Mouse (Mus musculus): ENCODE data around the gene Pola1.
A peak's percentile ranks its signal among the peaks of the same experiment; 100 is the strongest.

Pola1 gene

GRCm38 (mm10) chrX:93631657-93632449 is at the start of gene Pola1:
TSS of gene Pola1 (minus strand) at chrX:93632155.
- peak; percentile 74 for DNase-seq

DNA sequence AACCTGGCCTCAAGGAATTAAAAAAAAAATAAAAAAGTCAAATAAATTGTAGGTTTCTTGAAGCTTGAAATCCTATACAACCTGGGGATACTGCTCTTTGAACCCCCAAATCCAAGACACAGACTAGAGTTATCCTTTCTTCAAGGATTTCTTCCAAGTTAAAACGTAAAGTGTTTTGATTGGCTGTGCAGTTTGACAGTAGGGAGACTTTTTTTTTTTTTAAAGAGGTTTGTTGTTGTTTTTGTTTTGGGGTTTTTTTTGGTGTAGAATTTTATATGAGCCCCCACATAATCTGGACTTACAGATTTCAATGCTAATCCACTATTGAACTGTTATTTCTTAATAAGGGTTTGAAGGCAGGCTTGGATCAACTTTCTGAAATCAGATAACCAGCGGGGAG is 44.3 kb upstream of the Pola1 start:
- DNase-seq = no peak

DNA sequence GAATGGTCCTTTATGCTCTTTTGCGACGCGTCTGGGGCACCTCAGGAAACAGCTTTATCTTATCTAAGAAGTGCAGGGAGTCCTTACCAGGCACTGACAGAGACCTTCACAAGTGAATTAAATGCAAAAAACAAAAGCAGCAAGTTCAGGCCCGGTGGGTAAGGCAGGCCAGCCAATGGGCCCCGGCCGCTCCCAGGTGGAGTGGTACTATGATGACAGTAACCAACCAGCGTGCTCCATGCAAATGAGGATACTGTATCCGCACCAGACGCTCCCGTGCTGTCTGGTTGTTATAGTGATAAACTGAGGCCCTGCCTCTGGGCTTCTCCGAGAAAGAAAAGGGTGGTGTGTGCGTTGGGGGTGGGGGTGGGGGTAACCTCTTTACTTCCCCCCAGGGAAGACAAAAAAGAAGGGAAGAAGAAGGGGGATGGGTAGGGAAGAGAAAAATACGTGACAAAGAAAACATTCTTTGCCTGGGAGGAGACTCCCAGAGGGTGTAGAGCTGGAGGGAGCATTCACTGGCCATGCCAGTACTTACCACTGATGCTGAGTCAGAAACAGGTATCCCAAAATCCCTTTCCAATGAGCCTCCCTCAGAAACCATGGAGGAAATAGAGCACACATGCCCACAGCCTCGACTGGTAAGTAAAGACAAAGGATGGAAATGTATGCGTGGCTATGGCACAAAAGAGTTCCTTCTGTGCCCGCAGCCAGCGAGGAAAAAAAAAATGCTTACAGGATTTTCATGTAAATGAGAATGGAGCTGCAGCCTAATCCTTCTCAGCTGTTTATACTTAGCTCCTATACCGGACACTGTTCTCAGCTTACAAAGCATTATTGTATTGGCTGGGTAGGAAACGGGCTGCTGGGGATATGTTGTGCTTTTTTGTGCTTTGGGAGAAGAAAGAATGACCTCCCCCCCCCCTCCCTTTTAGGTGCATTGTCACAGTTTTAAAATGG is 43.2 kb upstream of the Pola1 start:
- peak; percentile 52 for DNase-seq

DNA sequence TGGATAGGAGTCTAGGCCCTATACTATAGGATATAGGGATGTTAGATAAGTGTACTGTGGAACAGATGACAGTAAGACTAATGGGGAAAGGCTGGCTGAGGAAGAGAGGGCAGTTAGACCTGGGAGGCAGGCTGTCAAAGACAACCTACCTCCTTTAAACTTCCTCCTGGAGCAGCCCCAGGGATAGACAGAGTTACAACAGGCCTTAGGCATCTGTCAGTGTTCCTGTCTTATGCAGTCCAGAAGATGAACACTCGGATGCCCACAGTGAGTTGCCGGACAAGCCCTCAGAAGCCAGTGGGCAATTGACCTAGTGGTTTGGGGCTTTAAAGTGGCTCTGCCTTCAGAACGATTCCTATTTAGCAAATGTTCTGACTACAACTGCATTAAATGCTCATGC is 42.5 kb upstream of the Pola1 start:
- DNase-seq = no peak

DNA sequence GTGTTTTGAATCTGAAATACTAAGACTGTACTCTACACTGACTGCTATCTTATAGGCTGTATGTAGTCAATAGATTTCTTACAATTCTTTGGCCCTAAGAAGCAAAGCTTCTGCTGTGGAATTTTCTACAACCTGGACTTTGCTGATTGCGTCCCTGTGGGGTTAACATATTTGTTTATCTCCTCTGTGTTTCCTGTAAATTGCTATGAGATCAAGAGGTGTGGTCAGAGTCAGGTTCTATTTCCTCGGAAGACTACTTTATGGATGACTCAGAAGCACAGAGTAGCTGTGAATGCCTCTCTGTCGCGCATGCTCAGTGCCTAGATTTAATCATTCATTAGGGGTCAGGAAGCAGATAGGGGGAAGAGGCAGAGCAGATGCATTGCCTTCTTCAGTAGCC is 32.8 kb upstream of the Pola1 start:
- DNase-seq = no peak

DNA sequence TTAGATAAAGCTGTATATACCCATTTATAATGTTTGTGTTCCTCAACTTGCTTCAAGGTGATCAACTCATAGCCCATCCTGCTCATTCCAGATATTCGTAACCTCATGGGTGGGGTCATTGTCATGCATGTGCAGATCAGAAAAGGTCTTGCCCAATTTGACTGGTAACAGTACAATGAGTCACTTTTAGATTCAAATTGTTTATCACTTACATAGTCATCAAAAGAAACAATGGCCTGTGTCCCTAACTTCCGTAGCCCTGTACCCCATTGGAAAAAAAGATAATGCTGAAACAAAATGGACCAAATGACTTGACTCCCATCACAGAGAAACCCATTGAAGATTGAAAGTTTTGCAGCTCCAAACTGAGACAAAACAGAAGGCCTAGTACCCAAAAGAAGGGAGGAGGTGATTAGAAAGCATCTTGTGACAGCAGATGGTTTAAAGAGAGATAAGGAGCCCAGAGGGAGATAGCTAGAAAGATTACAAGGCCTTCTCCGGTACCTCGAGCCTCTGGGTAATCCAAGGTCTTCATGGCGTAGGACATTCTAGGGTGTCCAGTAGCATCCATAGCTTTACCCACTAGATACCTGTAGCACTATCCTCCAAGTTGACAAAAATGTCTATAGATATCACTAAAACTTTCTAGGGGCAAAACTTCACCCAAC is 32.1 kb upstream of the Pola1 start:
- DNase-seq = no peak

- DNase-seq = no peak
These were observed 23.2 kb upstream of the Pola1 start for GRCm38 (mm10) chrX:93655153-93655552.

GRCm38 (mm10) chrX:93654218-93655002 is 22.5 kb upstream of the Pola1 start, which contains the start of gene Pcyt1b:
TSS of gene Pcyt1b (plus strand) at chrX:93654863.
- DNase-seq = no peak

DNA sequence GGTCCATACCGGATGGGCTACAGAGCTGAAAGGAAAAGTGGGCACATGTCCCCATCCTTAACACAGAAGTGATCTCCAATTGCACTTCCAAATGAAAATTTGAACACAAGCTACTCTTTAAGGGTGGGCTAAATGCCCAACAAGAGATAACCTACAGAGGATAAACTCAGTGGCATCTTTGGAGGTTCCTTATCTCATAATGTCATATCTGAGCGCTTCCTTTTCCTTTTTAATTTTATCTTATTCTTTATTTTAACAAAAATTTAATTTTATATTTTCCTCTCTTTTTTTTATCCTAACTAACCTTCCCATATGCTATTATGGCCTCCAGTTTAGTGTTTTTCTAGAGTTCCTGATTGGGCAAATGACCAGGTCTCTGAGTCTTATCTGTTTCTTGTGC is 18.8 kb upstream of the Pola1 start:
- DNase-seq = no peak

- no peak for DNase-seq
These were observed 12.1 kb upstream of the Pola1 start for GRCm38 (mm10) chrX:93644022-93644421.

DNA sequence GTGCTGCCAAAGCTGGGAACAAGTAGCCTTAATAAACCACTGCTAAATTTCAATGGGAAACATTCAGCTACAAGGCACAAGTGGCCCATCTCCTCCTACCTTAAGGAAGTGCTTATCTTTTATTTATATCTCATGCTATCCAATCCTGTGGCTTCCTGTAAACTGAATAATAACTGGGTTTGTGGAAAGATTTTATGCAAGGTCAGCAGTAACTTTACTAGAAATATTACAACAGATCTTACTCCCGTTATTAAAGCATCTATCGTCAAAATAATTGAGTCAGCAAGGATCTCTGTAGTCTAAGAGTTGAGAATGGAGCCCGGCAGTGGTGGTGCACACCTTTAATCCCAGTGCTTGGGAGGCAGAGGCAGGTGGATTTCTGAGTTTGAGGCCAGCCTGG is 11.6 kb upstream of the Pola1 start:
- no peak for DNase-seq

- DNase-seq = no peak
These were observed 3.0 kb upstream of the Pola1 start for GRCm38 (mm10) chrX:93634861-93635375.

- DNase-seq = no peak
These were observed 1.7 kb downstream of the Pola1 start for GRCm38 (mm10) chrX:93630256-93630655.

GRCm38 (mm10) chrX:93602214-93602613 is 29.7 kb downstream of the Pola1 start:
- no peak for DNase-seq

- DNase-seq = no peak
These were observed 37.7 kb downstream of the Pola1 start for GRCm38 (mm10) chrX:93594283-93594682.

GRCm38 (mm10) chrX:93580931-93581330 is 51.0 kb downstream of the Pola1 start:
- DNase-seq = no peak

GRCm38 (mm10) chrX:93557171-93557570 is 74.8 kb downstream of the Pola1 start:
- no peak for DNase-seq

GRCm38 (mm10) chrX:93539779-93540178 is 92.2 kb downstream of the Pola1 start:
- no peak for DNase-seq

- DNase-seq = no peak
These were observed 129.0 kb downstream of the Pola1 start for GRCm38 (mm10) chrX:93502865-93503353.

DNA sequence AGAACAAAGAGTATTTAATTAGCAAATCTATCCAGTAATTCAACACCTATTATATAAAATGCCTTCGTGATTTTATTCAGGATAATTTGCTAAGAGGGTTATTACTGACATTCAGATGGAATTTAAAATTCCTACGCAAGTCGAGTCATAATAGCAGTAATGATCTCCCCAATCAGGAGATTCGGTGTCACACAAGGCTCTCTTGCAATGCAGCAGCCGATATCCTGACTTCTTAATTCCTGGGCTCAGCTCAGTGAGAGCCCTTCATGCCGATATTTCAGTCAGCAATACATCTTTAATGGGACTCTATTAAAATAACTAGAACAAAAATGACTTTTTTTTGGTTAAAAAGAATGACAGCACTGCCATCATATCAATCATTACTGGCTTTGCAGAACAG is 134.4 kb downstream of the Pola1 start:
- no peak for DNase-seq

GRCm38 (mm10) chrX:93465711-93466110 is 166.2 kb downstream of the Pola1 start:
- no peak for DNase-seq

- DNase-seq = no peak
These were observed 202.2 kb downstream of the Pola1 start for GRCm38 (mm10) chrX:93429738-93430260.

All from right cerebral cortex, postnatal 14 days (tissue).